Mouse (Mus musculus): ENCODE data around the gene Adamts14.

GRCm38 (mm10) chr10:61296713-61297445, 23.6 kb upstream of the Adamts14 start:
- no peak for TF ChIP-seq EP300 (IDR thresholded peaks at IDR 0.05; ENCODE audit: low read depth)
- no peak for TF ChIP-seq CTCF (IDR thresholded peaks at IDR 0.05; ENCODE audit: low read depth)

Data from liver, embryonic 14.5 days (tissue).